Mouse (Mus musculus) lung, postnatal 0 days (tissue): ENCODE measurements around the gene Gsta3.

ENCODE experiments used
- CTCF ChIP-seq: IDR thresholded peaks from 2 replicates; pipeline ENCODE4 v1.5.1; 2016; ENCODE audit warnings: antibody characterized with exemption, mild to moderate bottlenecking
- EP300 ChIP-seq: IDR thresholded peaks from 2 replicates; pipeline ENCODE4 v1.6.1; 2016; ENCODE audit warnings: antibody characterized with exemption, mild to moderate bottlenecking, control low read depth

DNA sequence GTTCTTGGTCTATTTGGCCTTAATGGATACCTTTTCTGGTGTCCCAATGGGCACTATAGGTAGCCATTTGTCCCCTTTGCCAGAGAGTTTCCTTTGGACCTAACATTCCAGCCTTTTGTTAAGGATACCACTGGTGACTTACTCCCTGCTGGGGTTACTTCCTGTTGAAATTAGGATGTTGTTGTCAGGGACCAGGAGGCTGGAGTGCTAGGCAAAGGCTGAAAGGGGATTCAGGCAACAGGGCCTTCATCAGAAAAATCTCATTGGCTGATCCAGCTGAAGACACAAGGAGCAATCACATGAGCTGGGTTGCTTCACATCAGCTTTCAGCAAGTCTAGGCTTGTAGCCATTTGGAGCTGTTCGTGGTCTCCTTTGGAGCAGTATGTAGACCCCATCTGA, 34.1 kb upstream of the Gsta3 start:
- TF ChIP-seq CTCF (no peak), EP300 (no peak)
